Mouse (Mus musculus) cerebral cortex, adult 2 months (tissue): ENCODE measurements around the gene Uchl3.

ENCODE experiments used
- WGBS: fragments of 180-500 bp; shearing (Covaris S2); methylation state at CpG from one replicate; pipeline ENCODE4 v1.1.7; 2018; 5-methylcytosine and 5-hydroxymethylcytosine counted together

Uchl3 gene

DNA sequence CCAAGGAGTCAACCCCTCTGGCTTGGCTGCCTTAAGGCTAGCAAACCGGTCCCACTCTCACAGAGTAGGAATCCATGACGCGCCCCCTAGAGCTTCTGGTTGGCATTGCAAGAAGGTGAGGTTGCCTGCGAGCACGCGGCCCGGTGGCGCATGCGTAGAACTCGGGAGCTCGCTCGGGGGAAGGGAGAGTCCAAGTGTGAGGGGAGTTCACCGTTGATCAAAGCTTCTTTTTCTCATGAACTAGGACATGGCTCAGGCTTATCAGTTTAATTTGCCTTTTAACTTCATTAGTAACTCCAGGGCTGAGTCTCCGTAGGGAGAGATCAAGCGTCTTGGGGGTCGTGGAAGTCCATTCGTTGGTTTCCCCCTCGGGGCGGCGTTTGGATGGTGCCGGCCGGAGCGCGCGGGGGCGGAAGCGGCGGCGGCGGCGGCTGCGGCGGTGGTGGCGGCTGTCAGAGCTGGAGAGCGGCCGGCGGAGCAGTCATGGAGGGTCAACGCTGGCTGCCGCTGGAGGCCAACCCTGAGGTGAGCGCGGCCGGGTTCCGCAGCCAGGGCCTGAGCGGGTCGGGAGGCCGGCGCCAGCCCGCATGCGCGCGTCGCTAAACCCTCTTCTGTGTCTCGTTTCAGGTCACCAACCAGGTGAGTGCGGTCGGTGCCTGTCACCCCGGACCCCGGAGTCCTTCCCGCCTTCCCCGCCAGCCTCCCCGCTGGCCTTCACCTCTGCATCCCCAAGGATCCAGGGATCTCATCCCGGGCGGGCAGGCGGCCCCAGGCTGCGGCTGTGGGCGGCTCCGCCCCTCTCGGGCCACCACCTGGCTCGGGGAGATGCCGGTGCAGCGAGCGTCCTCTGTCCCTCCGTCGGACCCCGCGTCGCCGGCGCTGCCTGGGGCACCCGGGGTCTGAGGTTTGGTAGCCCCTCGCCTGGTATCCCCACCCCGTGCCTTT, at the start of gene Uchl3:
Uchl3 (plus strand) TSS at position 387 of the 945 bp plus-strand sequence.
- under 1% methylated on average over 81 of the region's 81 CpGs for WGBS

DNA sequence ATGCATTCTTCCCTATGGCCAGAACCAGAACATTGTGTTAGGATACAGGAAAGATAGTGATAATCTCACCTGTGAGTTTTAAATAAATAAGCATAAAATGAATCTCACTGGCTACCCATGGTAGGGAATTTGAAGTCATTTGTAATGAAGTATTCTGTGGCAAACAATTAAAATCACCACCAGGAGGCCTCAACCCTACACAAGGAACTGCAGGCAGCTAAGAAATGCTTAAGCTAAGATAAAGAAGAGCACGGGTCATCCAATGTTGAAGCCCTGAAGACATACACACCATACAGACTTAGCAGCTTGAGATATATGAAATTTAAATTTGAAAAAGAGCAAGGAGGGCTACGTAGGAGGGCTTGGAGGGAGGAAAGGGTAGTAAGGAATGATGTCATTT, 47.9 kb upstream of the Uchl3 start:
- 75% methylated on average over 2 of the region's 2 CpGs for WGBS

DNA sequence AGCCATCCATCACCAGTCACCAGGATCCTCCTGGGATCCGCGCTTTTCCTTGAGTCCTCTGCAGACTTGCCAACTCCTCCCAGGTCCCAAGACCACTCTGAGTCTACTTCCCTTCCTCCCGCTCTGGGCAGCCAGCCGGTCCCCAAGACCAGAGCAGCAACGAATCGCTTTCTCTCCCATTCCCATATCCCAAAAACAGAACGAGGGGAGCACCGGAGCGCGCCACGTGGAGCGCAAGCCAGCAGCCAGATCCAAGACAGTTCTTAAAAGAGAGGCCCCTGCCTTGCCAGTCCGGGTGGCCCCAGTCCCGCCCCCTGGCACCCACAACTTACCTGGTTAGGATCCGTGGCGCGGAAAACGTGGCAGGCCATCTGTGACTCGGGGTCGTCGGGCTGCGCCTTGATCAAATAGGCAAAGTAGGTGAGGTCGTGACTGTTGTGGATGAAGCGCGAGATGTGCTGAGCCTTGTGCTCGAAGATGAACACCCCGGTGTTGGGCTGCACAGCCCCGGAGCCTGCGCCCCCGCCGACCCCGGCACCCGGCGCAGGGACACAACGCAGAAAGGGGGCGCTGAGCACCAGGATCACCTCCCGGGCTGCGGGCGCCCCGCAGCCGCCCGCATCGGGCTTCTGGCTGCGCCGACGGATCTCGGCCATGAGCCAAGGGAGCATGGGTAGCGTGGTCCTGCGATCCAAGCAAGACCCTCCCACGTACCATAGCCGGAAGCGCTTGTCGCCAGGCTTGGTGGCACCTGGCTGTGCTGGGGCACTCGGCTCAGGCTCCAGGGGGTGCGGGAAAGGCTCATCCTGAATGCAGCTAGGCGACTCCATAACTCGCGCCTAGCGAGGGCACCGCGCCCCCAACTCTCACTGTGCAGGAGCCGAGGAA, 45.9 kb upstream of the Uchl3 start:
- WGBS, result under 1% methylated on average over 62 of the region's 62 CpGs

DNA sequence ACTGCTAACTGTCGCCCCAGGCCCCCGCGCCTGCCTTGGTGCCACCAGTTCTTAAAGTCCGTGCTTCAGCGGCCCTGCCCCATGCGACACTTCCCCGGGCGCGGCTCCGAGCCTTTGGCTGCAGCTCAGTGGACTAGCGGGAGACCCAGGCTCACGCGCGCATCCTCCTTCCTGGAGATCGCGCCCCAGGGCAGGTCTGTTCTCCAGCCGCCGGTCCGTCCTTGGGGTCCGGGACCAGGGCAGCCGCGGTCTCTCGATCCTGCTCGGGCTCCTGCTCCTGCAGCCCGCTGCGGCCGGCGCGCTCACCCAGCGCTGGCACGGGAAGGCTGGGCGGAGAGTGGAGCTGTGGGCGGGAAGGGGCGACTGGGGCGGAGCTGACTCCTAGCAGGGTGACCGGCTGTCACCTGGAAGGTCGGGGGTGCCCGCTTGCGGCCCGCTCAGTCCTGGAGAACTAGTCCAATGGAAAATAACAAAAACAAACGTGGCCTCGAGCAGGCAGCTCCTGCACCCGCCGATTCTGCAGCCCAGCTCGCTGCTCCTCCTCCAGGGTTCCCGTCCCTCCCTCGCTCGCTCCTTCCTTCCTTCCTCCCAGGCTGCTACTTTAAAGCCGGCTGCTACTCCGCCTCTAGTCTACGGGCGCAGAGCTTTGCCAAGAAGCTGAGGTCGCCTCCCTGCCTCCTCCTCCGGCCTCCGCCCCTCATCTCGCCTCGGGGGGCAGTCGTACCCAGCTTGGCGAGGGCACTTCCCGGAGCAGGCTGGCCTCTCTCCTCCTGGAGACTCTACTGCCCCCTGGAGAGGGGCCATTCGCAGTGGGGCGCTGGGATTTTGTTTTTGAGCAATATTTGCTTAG, 45.0 kb upstream of the Uchl3 start, which contains the start of gene Tbc1d4:
Tbc1d4 (minus strand) TSS at position 673 of the 850 bp plus-strand sequence.
- WGBS, result under 1% methylated on average over 62 of the region's 62 CpGs

DNA sequence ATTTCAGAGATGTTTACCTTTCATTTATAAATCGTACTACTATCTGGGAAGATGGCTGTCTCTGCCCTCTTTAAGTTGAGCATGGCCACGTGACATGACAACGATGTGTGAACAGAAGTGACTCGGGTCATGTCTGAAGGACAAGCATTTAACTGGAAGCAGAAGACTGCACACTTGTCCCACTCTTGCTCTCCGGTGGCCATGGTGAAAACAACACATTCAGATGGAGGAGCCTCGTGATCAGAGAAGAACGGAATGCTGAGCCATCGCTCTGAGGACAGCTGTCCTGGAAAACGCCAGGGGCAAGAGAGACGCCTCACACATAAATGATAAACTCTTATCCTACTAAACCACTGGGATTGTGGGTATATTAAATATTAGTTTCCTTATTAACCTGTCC, 43.1 kb upstream of the Uchl3 start:
- WGBS, result 83% methylated on average over 10 of the region's 10 CpGs

DNA sequence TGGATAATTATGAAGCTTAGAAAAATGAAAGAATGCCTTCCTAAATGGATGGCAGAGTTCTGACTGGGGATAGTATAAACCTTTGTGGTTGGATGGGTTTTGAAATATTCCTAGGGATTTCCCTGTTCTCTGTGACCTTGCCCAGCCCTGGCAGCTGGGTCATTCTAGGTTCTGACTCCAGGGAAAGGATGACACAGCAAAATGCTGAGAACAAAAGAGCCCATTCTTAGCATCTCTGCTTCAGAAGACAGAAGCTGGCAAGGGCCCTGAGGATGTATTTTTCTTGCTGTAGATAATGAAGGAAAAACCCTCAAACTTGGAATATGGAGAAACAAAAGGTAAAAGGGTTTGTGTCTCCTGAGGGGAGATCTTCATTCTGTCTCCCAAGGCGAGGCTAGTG, 40.6 kb upstream of the Uchl3 start:
- WGBS, result 70% methylated on average over 1 of the region's 1 CpGs

DNA sequence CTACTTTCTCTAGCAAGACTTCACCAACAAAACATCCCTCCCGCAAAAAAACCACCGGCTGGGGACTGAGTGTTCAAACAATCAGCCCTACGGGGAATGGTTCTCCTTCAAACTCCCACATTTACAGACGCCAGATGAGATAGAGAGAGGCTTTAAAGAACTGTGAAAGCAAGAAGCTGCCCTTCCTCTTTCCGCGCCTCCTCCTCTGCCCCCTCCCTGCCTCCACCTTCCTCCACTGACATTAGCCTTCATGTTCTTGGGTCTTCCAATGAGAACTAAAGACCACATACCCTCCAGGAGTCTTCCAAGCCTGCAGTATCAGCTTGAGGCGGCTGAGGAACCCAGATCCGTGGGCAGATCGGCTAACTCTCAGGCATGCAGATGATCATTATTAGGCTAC, 37.6 kb upstream of the Uchl3 start:
- 63% methylated on average over 9 of the region's 9 CpGs for WGBS

DNA sequence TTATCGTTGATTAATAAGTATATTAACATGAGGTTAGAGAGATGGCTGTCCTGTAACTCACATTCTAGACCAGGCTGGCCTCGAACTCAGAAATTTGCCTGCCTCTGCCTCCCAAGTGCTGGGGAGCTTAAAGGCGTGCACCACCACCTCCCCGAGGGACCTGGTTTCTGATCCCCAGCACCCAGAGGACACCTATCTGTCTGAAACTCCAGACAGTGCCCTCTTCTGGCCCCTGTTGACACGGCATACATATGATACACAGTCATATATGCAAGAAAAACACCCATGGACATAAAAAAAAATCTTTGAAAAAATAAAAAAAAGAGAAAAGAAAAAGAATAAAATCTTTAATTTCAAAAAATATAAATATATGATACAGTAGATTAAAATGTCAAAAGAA, 36.1 kb upstream of the Uchl3 start:
- 96% methylated on average over 5 of the region's 5 CpGs for WGBS

DNA sequence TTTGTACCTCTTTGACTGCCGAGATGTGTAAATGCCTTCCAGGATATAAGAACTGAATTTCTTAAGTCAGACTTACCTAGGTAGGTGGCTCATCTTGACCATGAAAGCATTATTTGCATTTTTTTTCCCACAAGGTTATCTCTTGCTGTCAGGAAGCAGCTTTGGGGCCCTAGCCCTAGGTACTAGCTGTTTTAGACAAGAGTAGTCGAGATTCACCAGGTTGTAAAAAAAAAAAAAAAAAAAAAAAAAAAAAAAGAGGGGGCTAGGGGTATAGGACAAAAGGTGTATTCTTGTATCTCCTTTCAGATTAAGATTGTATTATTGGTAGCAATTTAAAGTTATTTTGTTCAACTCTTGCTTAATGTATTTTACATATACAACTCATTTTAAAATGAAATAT, 23.2 kb upstream of the Uchl3 start:
- WGBS, result 86% methylated on average over 2 of the region's 2 CpGs

DNA sequence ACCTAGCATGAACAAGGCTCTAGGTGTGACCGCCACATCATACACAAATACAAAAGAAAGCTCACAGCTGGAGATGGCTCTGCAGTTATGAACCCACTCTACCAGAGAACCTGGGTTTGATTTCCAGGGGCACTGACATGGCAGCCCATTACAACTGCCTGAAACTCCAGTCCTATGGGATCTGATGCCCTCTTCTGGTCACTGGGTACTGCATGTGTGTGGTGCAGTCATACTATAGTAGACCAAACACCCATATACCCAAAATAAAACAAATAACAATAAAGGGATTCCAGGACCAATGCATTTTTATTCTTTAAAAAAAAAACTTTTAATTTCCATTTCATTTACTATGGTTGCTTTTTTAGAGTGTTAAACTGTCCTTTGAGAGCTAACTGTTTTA, 18.0 kb upstream of the Uchl3 start:
- WGBS, result 96% methylated on average over 1 of the region's 1 CpGs

DNA sequence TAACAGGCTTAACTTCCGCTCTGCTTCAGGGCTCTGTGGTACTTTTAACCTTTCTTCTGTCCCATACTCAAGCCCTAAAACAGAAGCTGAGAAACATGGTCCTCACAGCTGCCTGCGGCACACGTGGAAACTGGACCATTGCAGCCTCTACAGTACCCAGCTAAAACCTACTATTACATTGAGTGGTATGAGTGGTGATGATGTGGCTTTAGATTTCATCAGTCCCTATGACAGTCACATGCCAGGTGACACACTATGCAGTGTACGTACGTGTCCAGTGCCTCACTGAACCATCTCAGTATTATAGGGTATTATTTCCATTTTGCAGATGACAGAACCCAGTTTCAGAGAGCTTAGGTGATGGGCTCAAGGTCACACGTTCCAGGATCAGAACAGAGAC, 16.4 kb upstream of the Uchl3 start:
- 88% methylated on average over 6 of the region's 6 CpGs for WGBS

DNA sequence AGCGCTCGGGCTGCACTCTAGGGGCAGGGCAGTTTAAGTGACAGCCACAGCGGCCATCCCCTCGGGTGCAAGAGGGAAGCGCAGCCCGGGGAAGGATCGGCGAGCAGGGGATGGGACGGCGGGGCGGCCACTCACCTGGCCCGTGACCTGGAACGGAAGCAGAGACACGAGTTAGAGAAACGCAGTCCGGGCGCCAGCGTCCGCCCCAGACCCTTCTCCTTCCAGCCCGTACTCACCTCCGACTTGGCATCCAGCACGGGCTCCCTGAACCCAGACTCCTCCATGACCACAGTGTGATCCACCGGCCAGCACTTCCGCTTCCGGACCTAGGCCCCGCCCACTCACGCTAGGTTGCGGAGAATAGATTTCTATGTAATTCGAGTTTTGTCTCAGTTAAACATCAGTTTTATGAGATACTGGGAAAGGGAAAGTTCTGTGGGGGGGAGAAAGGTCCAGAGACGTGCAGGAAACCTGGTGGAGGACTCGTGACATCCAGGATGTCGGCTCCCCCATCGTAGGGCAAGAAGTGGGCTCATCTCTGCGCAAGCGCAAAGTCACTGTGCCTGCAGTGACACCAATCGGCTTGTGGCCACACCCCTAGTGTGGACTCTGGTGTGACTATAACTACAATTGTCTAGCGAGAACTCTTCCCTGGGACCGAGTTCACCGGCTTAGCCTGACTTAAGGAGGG, 13.5 kb upstream of the Uchl3 start, which contains the start of gene Commd6:
Commd6 (minus strand) TSS at position 534 of the 691 bp plus-strand sequence.
- under 1% methylated on average over 39 of the region's 39 CpGs for WGBS

DNA sequence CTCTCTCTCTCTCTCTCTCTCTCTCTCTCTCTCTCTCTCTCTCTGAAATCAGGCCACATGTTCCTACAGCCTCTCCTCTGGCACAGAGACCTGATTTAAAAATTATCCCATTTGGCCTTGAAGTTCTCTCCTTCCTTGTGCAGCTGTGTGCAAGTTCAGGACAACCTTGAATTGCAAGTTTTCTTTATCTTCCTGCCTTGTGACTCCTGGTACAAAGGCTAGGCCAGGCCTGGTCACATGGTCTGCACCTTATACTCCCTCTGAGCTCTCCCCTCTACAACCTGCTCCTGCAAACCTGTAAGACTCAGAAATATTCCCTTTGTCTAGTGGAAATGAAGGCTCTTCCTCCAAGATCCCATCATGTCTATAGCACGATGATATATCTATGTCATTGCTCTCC, 8.8 kb upstream of the Uchl3 start:
- 95% methylated on average over 1 of the region's 1 CpGs for WGBS

DNA sequence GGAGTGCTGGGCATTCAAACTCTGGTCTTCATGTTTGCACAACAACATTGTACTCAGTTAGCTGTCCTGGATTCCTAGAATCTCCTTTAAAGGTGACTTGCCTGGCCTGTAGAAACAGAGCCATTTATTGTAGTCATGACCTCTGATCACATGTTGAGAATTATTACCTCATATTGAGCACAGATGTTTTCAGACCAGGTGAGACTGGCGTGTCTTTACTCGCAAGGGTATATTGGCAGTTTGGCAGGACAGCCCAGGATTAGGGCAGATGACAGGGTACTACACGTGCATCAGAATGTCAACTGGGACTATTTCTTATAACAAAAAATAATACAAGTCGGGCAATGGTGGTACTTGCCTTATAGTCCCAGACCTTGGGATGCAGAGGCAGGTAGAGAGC, 3.2 kb upstream of the Uchl3 start:
- WGBS, result 87% methylated on average over 4 of the region's 4 CpGs

DNA sequence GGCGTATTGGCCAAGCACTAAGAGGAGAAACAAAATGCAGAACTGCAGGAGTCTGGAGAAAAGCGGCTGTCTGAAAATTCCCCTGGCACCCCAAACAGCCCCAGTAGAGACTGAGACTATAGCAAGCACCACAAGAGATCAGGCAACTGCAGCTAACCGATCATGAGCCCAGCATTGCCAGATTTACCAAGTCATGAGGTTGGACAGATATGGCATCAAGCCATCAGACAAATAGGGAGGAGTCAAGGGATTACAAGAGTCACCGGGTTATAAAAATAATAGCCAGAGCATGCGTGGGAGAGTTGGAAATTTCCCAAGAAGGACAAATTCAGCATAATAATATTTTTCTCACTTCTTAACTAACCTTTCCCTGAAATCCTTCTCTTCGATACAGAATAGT, 1.2 kb upstream of the Uchl3 start:
- 77% methylated on average over 6 of the region's 6 CpGs for WGBS

DNA sequence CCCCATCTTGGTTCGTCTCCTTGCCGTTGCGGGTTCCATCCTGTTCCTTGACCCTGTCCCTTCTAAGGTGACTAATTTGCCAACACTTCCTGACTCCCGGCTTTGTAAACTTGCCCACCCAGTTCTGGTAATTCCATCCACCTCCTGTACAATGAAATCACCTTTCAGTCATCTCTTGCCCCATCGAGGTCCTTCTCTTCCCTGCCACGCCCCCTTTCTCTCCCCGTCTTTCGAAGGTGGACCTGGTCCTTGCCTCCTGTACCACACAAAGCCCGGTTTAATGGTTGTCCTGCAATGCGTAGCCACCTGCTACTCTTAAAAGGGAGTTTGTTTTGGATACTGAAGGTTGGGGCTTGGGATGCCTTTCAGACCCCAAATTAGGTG, 751 bp downstream of the Uchl3 start:
- WGBS, result 1% methylated on average over 10 of the region's 10 CpGs

DNA sequence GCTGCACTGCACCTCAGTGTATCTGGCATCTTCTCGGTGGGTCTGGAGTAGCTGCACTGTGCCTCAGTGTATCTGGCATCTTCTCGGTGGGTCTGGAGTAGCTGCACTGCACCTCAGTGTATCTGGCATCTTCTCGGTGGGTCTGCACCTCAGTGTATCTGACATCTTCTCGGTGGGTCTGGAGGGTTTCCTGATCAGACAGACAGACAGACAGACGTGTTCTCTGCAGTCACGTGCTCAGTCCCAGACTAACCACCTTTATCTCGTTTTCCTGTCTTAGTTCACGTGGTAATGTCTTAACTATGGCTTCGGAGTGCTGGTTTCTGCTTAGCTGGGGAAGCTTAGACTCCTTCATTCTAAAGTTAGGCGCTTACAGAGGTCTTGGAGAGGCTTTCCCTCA, 2.5 kb downstream of the Uchl3 start:
- 85% methylated on average over 10 of the region's 10 CpGs for WGBS

DNA sequence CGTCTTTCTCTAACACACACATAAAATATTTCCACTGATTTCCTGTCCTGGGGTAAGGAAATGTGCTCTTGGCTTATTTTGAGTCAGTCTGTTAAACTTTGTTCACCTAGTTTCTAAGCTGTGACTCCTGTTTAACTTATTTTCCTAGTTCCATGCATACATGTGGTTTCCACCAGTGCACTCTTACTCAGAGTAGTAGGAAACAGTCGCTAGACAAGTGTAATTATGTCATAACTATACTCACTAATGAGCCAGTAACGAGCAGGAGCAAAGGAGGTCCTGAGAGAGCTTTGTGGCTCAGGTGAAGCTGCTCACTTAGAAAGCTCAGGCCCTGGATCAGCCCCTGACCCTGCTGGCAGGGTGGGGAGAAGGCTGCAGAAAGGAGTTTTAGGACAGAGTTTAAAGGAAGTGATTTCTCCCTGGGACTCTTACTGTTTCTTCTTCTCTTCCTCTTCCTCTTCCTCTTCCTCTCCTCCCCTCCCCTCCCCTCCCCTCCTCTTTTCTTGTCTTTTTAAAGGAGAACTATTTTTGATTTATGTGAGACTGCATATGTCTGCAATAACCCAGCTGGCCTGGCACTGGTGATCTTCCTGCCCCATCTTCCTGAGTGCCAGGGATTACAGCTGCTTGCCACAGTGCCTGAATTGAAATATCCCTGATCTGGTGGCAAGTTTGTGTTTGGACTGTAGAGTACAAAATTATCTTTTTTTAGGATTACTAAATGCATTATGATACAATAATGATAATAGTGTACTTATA, 8.1 kb downstream of the Uchl3 start:
- WGBS, result 53% methylated on average over 3 of the region's 3 CpGs

DNA sequence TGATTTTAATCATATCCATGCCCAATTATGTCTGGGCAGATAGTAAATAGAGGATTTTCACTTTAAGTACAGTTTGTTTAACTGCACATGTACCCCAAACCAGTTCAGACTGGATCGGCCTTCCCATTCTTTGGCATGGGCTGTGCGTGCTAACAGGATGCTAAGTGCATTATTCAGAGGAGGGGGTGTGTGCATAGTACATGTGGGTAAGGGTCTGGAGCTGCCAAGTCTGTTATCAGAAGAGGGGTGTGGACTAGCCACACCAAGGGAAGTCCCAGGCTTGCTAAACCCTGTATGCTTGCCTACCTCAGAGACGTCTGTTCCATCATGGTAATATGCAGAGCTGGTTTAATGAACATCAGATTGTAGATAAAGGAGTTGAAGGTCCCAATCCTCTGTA, 10.5 kb downstream of the Uchl3 start:
- WGBS, result 89% methylated on average over 3 of the region's 3 CpGs

DNA sequence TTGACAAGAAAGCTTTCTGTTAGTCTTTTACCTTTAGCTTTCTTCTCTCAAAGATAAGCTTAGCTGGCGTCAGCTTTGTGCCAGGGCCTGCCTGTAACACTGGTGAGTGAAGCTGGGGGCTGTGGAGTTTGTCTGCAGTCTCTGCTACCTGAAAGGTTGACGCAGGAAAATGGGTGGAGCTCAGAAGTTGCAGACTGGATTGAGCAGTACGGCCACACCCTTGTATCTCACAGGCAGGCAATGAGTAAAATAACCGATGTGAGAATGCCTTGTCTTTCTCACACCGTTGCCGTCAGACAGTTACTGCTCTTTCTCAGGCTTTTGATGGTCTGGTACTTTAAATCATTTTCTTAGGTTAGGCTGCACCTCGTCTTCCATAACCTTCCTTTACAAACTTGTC, 12.3 kb downstream of the Uchl3 start:
- WGBS, result 91% methylated on average over 7 of the region's 7 CpGs
